Mouse (Mus musculus) kidney, adult 2 months (tissue): ENCODE data around the gene Aox1. TPM values are rescaled to one million over a fixed set of nuclear protein-coding genes. Genes with fewer than 3 reads are reported as not detected.
A peak's percentile ranks its signal among the peaks of the same experiment; 100 is the strongest.

Experiments used
- DNase-seq: peaks from one replicate; pipeline ENCODE4 v3.0.0; 2021
- H3K27ac ChIP-seq: fragments of 200-500 bp; 2 replicates; pipeline ENCODE4 v1.5.1; 2012; ENCODE audit warnings: low read depth, low read length, control low read depth, inconsistent platforms; ENCODE audit not compliant: insufficient read depth
- H3K27me3 ChIP-seq: fragments of 200-500 bp; replicated peaks from 2 replicates; pipeline ENCODE4 v1.6.1; 2012; ENCODE audit warnings: mild to moderate bottlenecking, moderate library complexity, low read length, inconsistent platforms; ENCODE audit not compliant: control insufficient read depth, insufficient read depth
- H3K36me3 ChIP-seq: fragments of 200-500 bp; 2 replicates; pipeline ENCODE4 v1.6.1; 2012; ENCODE audit warnings: mild to moderate bottlenecking, moderate library complexity, low read length, inconsistent platforms; ENCODE audit not compliant: control insufficient read depth, insufficient read depth
- H3K4me1 ChIP-seq: fragments of 200-500 bp; 2 replicates; pipeline ENCODE4 v1.6.1; 2011; ENCODE audit warnings: low read length; ENCODE audit not compliant: control insufficient read depth, insufficient read depth
- H3K4me3 ChIP-seq: fragments of 200-500 bp; 2 replicates; pipeline ENCODE4 v1.5.1; 2011; ENCODE audit warnings: mild to moderate bottlenecking, low read depth, low read length, control low read depth; ENCODE audit not compliant: insufficient read depth
- CTCF ChIP-seq: fragments of 200-500 bp; conservative IDR thresholded peaks from 2 replicates; pipeline ENCODE4 v1.5.1; 2011; ENCODE audit warnings: low read depth, mild to moderate bottlenecking, control low read depth, low read length, moderate library complexity, mixed read lengths; ENCODE audit not compliant: insufficient read depth, insufficient read length
- POLR2A ChIP-seq: fragments of 200-500 bp; IDR thresholded peaks from one replicate; pipeline ENCODE4 v1.6.1; 2011; ENCODE audit warnings: low read depth, low read length, control low read depth
- WGBS: fragments of 180-500 bp; shearing (Covaris S2); methylation state at CpG from one replicate; pipeline ENCODE4 v1.1.7; 2018; 5-methylcytosine and 5-hydroxymethylcytosine counted together
- polyA plus RNA-seq: library from polyadenylated mRNA; depleted of rRNA; stranded (reverse); fragments of >200 nt; gene quantifications from 2 replicates; pipeline ENCODE4 v1.2.3, GENCODE M21; 2012

The Aox1 gene
- polyA plus RNA-seq, 1 experiment = 1.8 TPM

GRCm38 (mm10) chr1:58049126-58049525 is 19.4 kb downstream of the Aox1 start:
- peak; percentile 57 for DNase-seq
- Histone ChIP-seq H3K36me3 (no peaks in the 10 kb centered on the region), H3K4me1 (no peaks in the 10 kb centered on the region), H3K4me3 (no peak overlapping the region), H3K27ac (no peak overlapping the region), H3K27me3 (no peaks in the 10 kb centered on the region)
- WGBS = 89% methylated on average over 5 of the region's 5 CpGs
- TF ChIP-seq POLR2A (no peak), CTCF (no peak)

- Histone ChIP-seq H3K36me3 (no peaks in the 10 kb centered on the region), H3K27ac (no peak overlapping the region), H3K4me3 (no peak overlapping the region), H3K27me3 (no peaks in the 10 kb centered on the region), H3K4me1 (no peaks in the 10 kb centered on the region)
- TF ChIP-seq POLR2A = no peak
- no peak for TF ChIP-seq CTCF
- 90% methylated on average over 11 of the region's 11 CpGs for WGBS
- DNase-seq = no peak
Measured at GRCm38 (mm10) chr1:58055598-58055997, 25.9 kb downstream of the Aox1 start.

GRCm38 (mm10) chr1:58056074-58056807 is 26.5 kb downstream of the Aox1 start:
- no peak for DNase-seq
- WGBS = 71% methylated on average over 13 of the region's 13 CpGs

GRCm38 (mm10) chr1:58056939-58057338 is 27.2 kb downstream of the Aox1 start:
- no peaks in the 10 kb centered on the region for H3K4me1 ChIP-seq
- H3K36me3 ChIP-seq = no peaks in the 10 kb centered on the region
- no peak for TF ChIP-seq CTCF
- no peak for TF ChIP-seq POLR2A
- no peak for DNase-seq
- no peak overlapping the region for H3K4me3 ChIP-seq
- no peaks in the 10 kb centered on the region for H3K27me3 ChIP-seq
- no peak overlapping the region for H3K27ac ChIP-seq
- 53% methylated on average over 11 of the region's 11 CpGs for WGBS

More at GRCm38 (mm10) chr1:58056074-58056807, 26.5 kb downstream of the Aox1 start:
- no peak overlapping the region for H3K27ac ChIP-seq
- H3K27me3 ChIP-seq = no peaks in the 10 kb centered on the region
- H3K4me1 ChIP-seq = no peaks in the 10 kb centered on the region
- H3K36me3 ChIP-seq = no peaks in the 10 kb centered on the region
- TF ChIP-seq POLR2A (no peak), CTCF (no peak)
- H3K4me3 ChIP-seq = no peak overlapping the region

GRCm38 (mm10) chr1:58058846-58059245 is 29.1 kb downstream of the Aox1 start:
- Histone ChIP-seq H3K36me3 (no peaks in the 10 kb centered on the region), H3K4me1 (no peaks in the 10 kb centered on the region), H3K27ac (no peak overlapping the region), H3K4me3 (no peak overlapping the region), H3K27me3 (no peaks in the 10 kb centered on the region)
- 85% methylated on average over 4 of the region's 4 CpGs for WGBS
- no peak for TF ChIP-seq CTCF
- no peak for TF ChIP-seq POLR2A
- DNase-seq = no peak

GRCm38 (mm10) chr1:58062131-58062530 is 32.4 kb downstream of the Aox1 start:
- 94% methylated on average over 7 of the region's 7 CpGs for WGBS
- Histone ChIP-seq H3K4me1 (no peaks in the 10 kb centered on the region), H3K4me3 (no peak overlapping the region), H3K36me3 (no peaks in the 10 kb centered on the region), H3K27ac (no peak overlapping the region), H3K27me3 (no peaks in the 10 kb centered on the region)
- no peak for DNase-seq
- TF ChIP-seq CTCF (no peak), POLR2A (no peak)

- peak; percentile 29 for DNase-seq
- Histone ChIP-seq H3K4me1 (no peaks in the 10 kb centered on the region), H3K27me3 (no peaks in the 10 kb centered on the region), H3K36me3 (no peaks in the 10 kb centered on the region), H3K27ac (no peak overlapping the region), H3K4me3 (no peak overlapping the region)
- no peak for TF ChIP-seq POLR2A
- TF ChIP-seq CTCF = no peak
- WGBS = 56% methylated on average over 5 of the region's 5 CpGs
Measured at GRCm38 (mm10) chr1:58065151-58065550, 35.4 kb downstream of the Aox1 start.
